In the genomic region with DNA sequence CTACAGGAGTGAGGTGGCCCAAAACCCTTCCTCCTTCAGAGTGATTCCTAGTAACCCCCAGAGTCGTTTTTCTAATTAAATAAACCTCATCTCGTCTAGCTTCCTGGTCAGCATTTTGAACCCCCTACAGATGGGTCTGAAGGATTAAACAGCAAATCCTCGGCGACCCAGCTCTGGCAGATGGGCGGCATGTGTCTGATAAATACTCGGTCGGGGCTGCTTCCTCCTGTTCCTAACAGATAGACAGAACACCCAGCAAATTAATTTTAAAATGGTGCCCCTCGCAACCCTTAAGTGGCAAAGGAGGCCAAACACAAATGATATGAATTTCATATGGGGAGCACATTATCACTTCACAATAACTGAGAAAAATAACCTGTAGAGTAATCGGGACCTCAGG, we compare ENCODE assay signal across 16 mouse cellular contexts.
DNase-seq lines count a peak whose midpoint lies in the region; ATAC-seq lines count a peak whose summit lies in the region.
"Had no signal": no experiment of that assay in that cellular context is flagged by ENCODE, and none has a peak within 500 bp of the region (broad histone marks: within the 10 kb centered on the region; RNA-seq: fewer than 3 reads in every experiment).

No protein-coding gene starts in this region.

- no peaks in the 10 kb centered on the region for H3K27me3 ChIP-seq in midbrain, embryonic 11.5 days (ENCODE audit: control insufficient read depth, insufficient read depth, low read length)
- no peaks in the 10 kb centered on the region for H3K27me3 ChIP-seq in midbrain, embryonic 16.5 days (ENCODE audit: control insufficient read depth, insufficient read depth, low read depth, low read length)
- H3K27me3 ChIP-seq in intestine, embryonic 15.5 days (replicated peaks) = no peaks in the 10 kb centered on the region
- H3K27me3 ChIP-seq: heart, embryonic 15.5 days had no signal

- ATAC-seq in midbrain, embryonic 11.5 days (ENCODE audit: low FRiP score) = peak; percentile 75; the same call in 1 of the 2 replicates
- no peak for ATAC-seq in midbrain, embryonic 16.5 days
- peak; percentile 57; the same call in 1 of the 2 replicates for ATAC-seq in megakaryocyte progenitor cell, adult 5-6 weeks (replicated peaks; ENCODE audit: poor library complexity)
- ATAC-seq in intestine, embryonic 15.5 days = no peak
- ATAC-seq: forebrain, postnatal 0 days; hindbrain, postnatal 0 days had no signal

- H3K27ac ChIP-seq in midbrain, embryonic 11.5 days (ENCODE audit: low read depth, low read length) = no peak overlapping the region
- no peak overlapping the region for H3K27ac ChIP-seq in midbrain, embryonic 16.5 days (ENCODE audit: low read length)
- no peak overlapping the region for H3K27ac ChIP-seq in intestine, embryonic 15.5 days
- H3K27ac ChIP-seq: embryonic facial prominence, embryonic 10.5 days; heart, embryonic 15.5 days; hindbrain, postnatal 0 days had no signal

- 22% methylated on average over 9 of the region's 9 CpGs for WGBS in midbrain, embryonic 11.5 days
- 11% methylated on average over 9 of the region's 9 CpGs for WGBS in midbrain, embryonic 16.5 days
- WGBS in intestine, embryonic 15.5 days = 38% methylated on average over 9 of the region's 9 CpGs

- DNase-seq in midbrain, embryonic 11.5 days (ENCODE audit: low spot score, missing footprints) = no peak
- DNase-seq in liver = peak; percentile 72
- no peak for DNase-seq in adrenal gland, adult 18-20 months (ENCODE audit: low spot score in 2 of 2)
- no peak for DNase-seq in layer of hippocampus, adult 9-10 months (ENCODE audit: low spot score)
- DNase-seq in layer of hippocampus, postnatal 10 days (ENCODE audit: low spot score in 2 of 2) = no peak
- DNase-seq: cerebellum, adult 11 months; forebrain, postnatal 0 days; kidney, adult 18-20 months; lung, postnatal 10 days; thymus, postnatal 36 days had no signal

- no peak overlapping the region for H3K4me3 ChIP-seq in midbrain, embryonic 11.5 days (ENCODE audit: low read depth, low read length)
- H3K4me3 ChIP-seq in midbrain, embryonic 16.5 days (ENCODE audit: low read depth, low read length) = no peak overlapping the region
- no peak overlapping the region for H3K4me3 ChIP-seq in intestine, embryonic 15.5 days (replicated peaks)
- H3K4me3 ChIP-seq: embryonic facial prominence, embryonic 10.5 days; heart, embryonic 15.5 days had no signal

- no peaks in the 10 kb centered on the region for H3K36me3 ChIP-seq in midbrain, embryonic 11.5 days (ENCODE audit: control insufficient read depth, insufficient read depth, low read length)
- H3K36me3 ChIP-seq in midbrain, embryonic 16.5 days (ENCODE audit: control insufficient read depth, insufficient read depth, low read length) = no peaks in the 10 kb centered on the region
- H3K36me3 ChIP-seq in intestine, embryonic 15.5 days = no peaks in the 10 kb centered on the region
- H3K36me3 ChIP-seq: embryonic facial prominence, embryonic 10.5 days; heart, embryonic 15.5 days had no signal

- no peak overlapping the region for H3K4me2 ChIP-seq in midbrain, embryonic 11.5 days
- no peak overlapping the region for H3K4me2 ChIP-seq in midbrain, embryonic 16.5 days (ENCODE audit: low read length)
- no peak overlapping the region for H3K4me2 ChIP-seq in intestine, embryonic 15.5 days (replicated peaks)
- H3K4me2 ChIP-seq: heart, embryonic 15.5 days had no signal

- H3K4me1 ChIP-seq in midbrain, embryonic 11.5 days (ENCODE audit: control insufficient read depth, insufficient read depth, low read length) = no peaks in the 10 kb centered on the region
- H3K4me1 ChIP-seq in midbrain, embryonic 16.5 days (ENCODE audit: control insufficient read depth, insufficient read depth, low read length) = peaks cover 2% of the 10 kb centered on the region; the same call in 1 of the 2 replicates
- no peaks in the 10 kb centered on the region for H3K4me1 ChIP-seq in intestine, embryonic 15.5 days (replicated peaks)
- H3K4me1 ChIP-seq: heart, embryonic 15.5 days had no signal

- H3K9ac ChIP-seq in midbrain, embryonic 11.5 days (ENCODE audit: low read length) = no peak overlapping the region
- H3K9ac ChIP-seq in midbrain, embryonic 16.5 days (ENCODE audit: low read depth, low read length) = no peak overlapping the region
- no peak overlapping the region for H3K9ac ChIP-seq in intestine, embryonic 15.5 days
- H3K9ac ChIP-seq: forebrain, postnatal 0 days; heart, embryonic 15.5 days had no signal

- no peaks in the 10 kb centered on the region for H3K9me3 ChIP-seq in midbrain, embryonic 11.5 days (ENCODE audit: control insufficient read depth, low read length)
- H3K9me3 ChIP-seq in midbrain, embryonic 16.5 days (replicated peaks; ENCODE audit: control insufficient read depth, low read length, poor library complexity, severe bottlenecking) = no peaks in the 10 kb centered on the region
- no peaks in the 10 kb centered on the region for H3K9me3 ChIP-seq in intestine, embryonic 15.5 days
- H3K9me3 ChIP-seq: embryonic facial prominence, embryonic 10.5 days; heart, embryonic 15.5 days had no signal

Comparison
In these comparisons a context has a peak if more than half of its experiments do, and no peak if none do; other contexts are left out.
1. ATAC-seq: peak in midbrain, embryonic 11.5 days (single experiment) and megakaryocyte progenitor cell, adult 5-6 weeks (single experiment); none in midbrain, embryonic 16.5 days (single experiment) and intestine, embryonic 15.5 days (single experiment).